Mouse (Mus musculus) CD8-positive naive resting alpha-beta T cell, adult 2 months (primary cell): ENCODE measurements around the gene Stx8.
A peak's percentile ranks its signal among the peaks of the same experiment; 100 is the strongest.

Experiments used
- DNase-seq, 2 experiments: peaks; one replicate each; pipeline ENCODE4 v3.0.0; 2022; ENCODE audit warnings: low read depth in 2 of 2, low spot score in 2 of 2

The Stx8 gene

GRCm38 (mm10) chr11:67965905-67966878 lies at the start of gene Stx8:
Gene Stx8 (plus strand): TSS chr11:67966193.
- peak; percentile 81 to 94 for DNase-seq

GRCm38 (mm10) chr11:67917126-67917525 lies 48.9 kb upstream of the Stx8 start:
- DNase-seq, result no peak

- no peak for DNase-seq
Observed at GRCm38 (mm10) chr11:67919593-67919992, 46.4 kb upstream of the Stx8 start.

GRCm38 (mm10) chr11:67920226-67920960 lies 45.6 kb upstream of the Stx8 start:
- no peak for DNase-seq

- DNase-seq, result no peak
Observed at GRCm38 (mm10) chr11:67921091-67921826, 44.7 kb upstream of the Stx8 start.

- DNase-seq, result no peak
Observed at GRCm38 (mm10) chr11:67921827-67922754, 43.9 kb upstream of the Stx8 start, which contains the start of gene Usp43. Gene Usp43 (minus strand): TSS chr11:67922153.

GRCm38 (mm10) chr11:67922755-67923125 lies 43.3 kb upstream of the Stx8 start:
- DNase-seq, result no peak

GRCm38 (mm10) chr11:67923720-67924119 lies 42.3 kb upstream of the Stx8 start:
- DNase-seq, result no peak

GRCm38 (mm10) chr11:67925000-67925399 lies 41.0 kb upstream of the Stx8 start:
- no peak for DNase-seq

GRCm38 (mm10) chr11:67926348-67927055 lies 39.5 kb upstream of the Stx8 start:
- DNase-seq, result no peak

- no peak for DNase-seq
Observed at GRCm38 (mm10) chr11:67932156-67932555, 33.8 kb upstream of the Stx8 start.

- DNase-seq, result no peak
Observed at GRCm38 (mm10) chr11:67948229-67948628, 17.8 kb upstream of the Stx8 start.

GRCm38 (mm10) chr11:67949475-67949874 lies 16.5 kb upstream of the Stx8 start:
- peak; percentile 9 to 32 for DNase-seq

GRCm38 (mm10) chr11:67953604-67954003 lies 12.4 kb upstream of the Stx8 start:
- no peak for DNase-seq

- DNase-seq, result no peak
Observed at GRCm38 (mm10) chr11:67954413-67954812, 11.6 kb upstream of the Stx8 start.

GRCm38 (mm10) chr11:67964110-67964509 lies 1.9 kb upstream of the Stx8 start:
- peak in 1 of 2 experiments; percentile 2 for DNase-seq

- peak; percentile 71 to 79 for DNase-seq
Observed at GRCm38 (mm10) chr11:67965242-67965883, 630 bp upstream of the Stx8 start, which contains the start of gene Cfap52. Gene Cfap52 (minus strand): TSS chr11:67965651.

- DNase-seq, result no peak
Observed at GRCm38 (mm10) chr11:67967831-67968230, 1.8 kb downstream of the Stx8 start.

GRCm38 (mm10) chr11:67972606-67973005 lies 6.6 kb downstream of the Stx8 start:
- DNase-seq, result no peak
